Mouse (Mus musculus) small intestine, adult 2 months (tissue): ENCODE data around the gene Glrx3. TPM values are rescaled to one million over a fixed set of nuclear protein-coding genes. Genes with fewer than 3 reads are reported as not detected.
A peak's percentile ranks its signal among the peaks of the same experiment; 100 is the strongest.

Experiments used
- H3K27ac ChIP-seq: fragments of 200-500 bp; 2 replicates; pipeline ENCODE4 v1.5.1; 2012; ENCODE audit warnings: low read depth, low read length, control low read depth, inconsistent platforms; ENCODE audit not compliant: insufficient read depth
- H3K27me3 ChIP-seq: fragments of 200-500 bp; 2 replicates; pipeline ENCODE4 v1.6.1; 2012; ENCODE audit warnings: mild to moderate bottlenecking, moderate library complexity, low read length, inconsistent platforms; ENCODE audit not compliant: control insufficient read depth, insufficient read depth
- H3K36me3 ChIP-seq: fragments of 200-500 bp; 2 replicates; pipeline ENCODE4 v1.6.1; 2012; ENCODE audit warnings: mild to moderate bottlenecking, low read length, control low read depth, inconsistent platforms; ENCODE audit not compliant: control insufficient read depth, insufficient read depth
- H3K4me1 ChIP-seq: fragments of 200-500 bp; 2 replicates; pipeline ENCODE4 v1.6.1; 2012; ENCODE audit warnings: low read length, inconsistent platforms, mixed read lengths; ENCODE audit not compliant: control insufficient read depth, insufficient read depth, insufficient read length
- H3K4me3 ChIP-seq: fragments of 200-500 bp; 2 replicates; pipeline ENCODE4 v1.5.1; 2012; ENCODE audit warnings: low read depth, mild to moderate bottlenecking, control low read depth, inconsistent platforms, low read length, moderate library complexity
- CTCF ChIP-seq: fragments of 200-500 bp; IDR thresholded peaks from 2 replicates; pipeline ENCODE4 v1.5.1; 2012; ENCODE audit warnings: low read depth, mild to moderate bottlenecking, control low read depth, inconsistent platforms, low read length, moderate library complexity, mixed read lengths; ENCODE audit not compliant: insufficient replicate concordance, insufficient read length; ENCODE audit errors: extremely low read depth
- POLR2A ChIP-seq: fragments of 200-500 bp; IDR thresholded peaks from 2 replicates; pipeline ENCODE4 v1.6.1; 2012; ENCODE audit warnings: low read depth, mild to moderate bottlenecking, control low read depth, inconsistent platforms, low read length, moderate library complexity
- WGBS: fragments of 180-500 bp; shearing (Covaris S2); methylation state at CpG from one replicate; pipeline ENCODE4 v1.1.7; 2018; 5-methylcytosine and 5-hydroxymethylcytosine counted together
- polyA plus RNA-seq: library from polyadenylated mRNA; depleted of rRNA; stranded (reverse); fragments of >200 nt; gene quantifications from 2 replicates; pipeline ENCODE4 v1.2.3, GENCODE M21; 2012; rRNA removed

The Glrx3 gene
- 7.4 and 24.5 TPM in 2 replicates for polyA plus RNA-seq

GRCm38 (mm10) chr7:137437440-137438178 is at the start of gene Glrx3:
Gene Glrx3, plus strand, starts transcription at chr7:137437614.
- Histone ChIP-seq H3K27ac (no peak within 1 kb of the TSS), H3K4me3 (peak within 1 kb of the TSS; percentile 86), H3K4me1 (no peaks in the 10 kb centered on the region; the same call in 1 of the 2 replicates), H3K36me3 (no peaks in the 10 kb centered on the region), H3K27me3 (no peaks in the 10 kb centered on the region)
- TF ChIP-seq POLR2A, result peak; percentile 67
- no peak for TF ChIP-seq CTCF
- under 1% methylated on average over 69 of the region's 69 CpGs for WGBS

- TF ChIP-seq CTCF (no peak), POLR2A (no peak)
- Histone ChIP-seq H3K4me3 (no peak overlapping the region), H3K36me3 (no peaks in the 10 kb centered on the region), H3K4me1 (no peaks in the 10 kb centered on the region), H3K27me3 (no peaks in the 10 kb centered on the region), H3K27ac (no peak overlapping the region)
- 80% methylated on average over 5 of the region's 5 CpGs for WGBS
Measured at GRCm38 (mm10) chr7:137387863-137388262, 49.6 kb upstream of the Glrx3 start.

GRCm38 (mm10) chr7:137395421-137395820 is 42.0 kb upstream of the Glrx3 start:
- Histone ChIP-seq H3K27me3 (no peaks in the 10 kb centered on the region), H3K4me3 (no peak overlapping the region), H3K27ac (no peak overlapping the region), H3K36me3 (no peaks in the 10 kb centered on the region), H3K4me1 (peaks cover 6% of the 10 kb centered on the region; the same call in 1 of the 2 replicates)
- 78% methylated on average over 4 of the region's 4 CpGs for WGBS
- TF ChIP-seq CTCF (no peak), POLR2A (no peak)

- no peaks in the 10 kb centered on the region for H3K27me3 ChIP-seq
Measured at GRCm38 (mm10) chr7:137397361-137397910, 40.0 kb upstream of the Glrx3 start.

GRCm38 (mm10) chr7:137398973-137399372 is 38.4 kb upstream of the Glrx3 start:
- H3K27me3 ChIP-seq, result no peaks in the 10 kb centered on the region
- no peak overlapping the region for H3K27ac ChIP-seq
- WGBS, result 93% methylated on average over 4 of the region's 4 CpGs
- H3K4me1 ChIP-seq, result peaks cover 6% of the 10 kb centered on the region; the same call in 1 of the 2 replicates
- H3K4me3 ChIP-seq, result no peak overlapping the region
- no peaks in the 10 kb centered on the region for H3K36me3 ChIP-seq
- TF ChIP-seq POLR2A, result no peak
- no peak for TF ChIP-seq CTCF

More at GRCm38 (mm10) chr7:137397361-137397910, 40.0 kb upstream of the Glrx3 start:
- Histone ChIP-seq H3K36me3 (no peaks in the 10 kb centered on the region), H3K4me3 (no peak overlapping the region), H3K4me1 (peaks cover 6% of the 10 kb centered on the region; the same call in 1 of the 2 replicates), H3K27ac (no peak overlapping the region)
- TF ChIP-seq CTCF (no peak), POLR2A (no peak)
- 93% methylated on average over 8 of the region's 8 CpGs for WGBS

GRCm38 (mm10) chr7:137404146-137404545 is 33.3 kb upstream of the Glrx3 start:
- WGBS, result 94% methylated on average over 2 of the region's 2 CpGs
- Histone ChIP-seq H3K36me3 (no peaks in the 10 kb centered on the region), H3K27ac (no peak overlapping the region), H3K27me3 (no peaks in the 10 kb centered on the region), H3K4me3 (no peak overlapping the region), H3K4me1 (no peaks in the 10 kb centered on the region; the same call in 1 of the 2 replicates)
- no peak for TF ChIP-seq CTCF
- TF ChIP-seq POLR2A, result no peak

- TF ChIP-seq POLR2A (no peak), CTCF (no peak)
- WGBS, result 95% methylated on average over 1 of the region's 1 CpGs
- no peaks in the 10 kb centered on the region for H3K36me3 ChIP-seq
- no peaks in the 10 kb centered on the region for H3K27me3 ChIP-seq
- peaks cover 7% of the 10 kb centered on the region for H3K4me1 ChIP-seq
- no peak overlapping the region for H3K4me3 ChIP-seq
- H3K27ac ChIP-seq, result peak overlapping the region; percentile 44
Measured at GRCm38 (mm10) chr7:137407428-137408058, 29.9 kb upstream of the Glrx3 start.
